Mouse (Mus musculus) left cerebral cortex, adult 6 months (tissue): ENCODE data around the gene Ehmt2. TPM values are rescaled to one million over a fixed set of nuclear protein-coding genes. Genes with fewer than 3 reads are reported as not detected.

Experiments used
- long read RNA-seq, 2 experiments: library from polyadenylated mRNA; unstranded; transcript quantifications; one replicate each; pipeline ENCODE4 v2.0.0; 2019 to 2020
- polyA plus RNA-seq: library from polyadenylated mRNA; unstranded; fragments of <200 nt; fragmentation: Nextera tagmentation; gene quantifications from 2 replicates; pipeline ENCODE4 v1.2.3, GENCODE M21; 2021

Ehmt2 gene
- polyA plus RNA-seq, result 20.4 and 20.9 TPM in 2 replicates
- long read RNA-seq, experiment 1, full-length matches to known transcripts, result 30 of 117 reads
- long read RNA-seq, experiment 1, partial matches to known transcripts, result 78 of 117 reads
- long read RNA-seq, experiment 1, other reads (novel, unspliced or antisense), result 9 of 117 reads
- long read RNA-seq, experiment 2, partial matches to known transcripts, result 29 of 33 reads
- long read RNA-seq, experiment 2, other reads (novel, unspliced or antisense), result 3 of 33 reads

GRCm38 (mm10) chr17:34898160-34898586, at the start of gene Ehmt2, which contains the start of gene C2:
Ehmt2 (plus strand) TSS chr17:34898469.
C2 (minus strand) TSS chr17:34898265.

GRCm38 (mm10) chr17:34849722-34850516, 48.4 kb upstream of the Ehmt2 start, which contains the start of the genes Skiv2l and Nelfe:
Skiv2l (minus strand) TSS chr17:34850210.
Nelfe (plus strand) TSS chr17:34850391.

GRCm38 (mm10) chr17:34862416-34863081, 35.7 kb upstream of the Ehmt2 start, which contains the start of gene Cfb:
Cfb (minus strand) TSS chr17:34862518.

GRCm38 (mm10) chr17:34879336-34879879, 18.9 kb upstream of the Ehmt2 start, which contains the start of gene Zbtb12:
Zbtb12 (plus strand) TSS chr17:34879483.

DNA sequence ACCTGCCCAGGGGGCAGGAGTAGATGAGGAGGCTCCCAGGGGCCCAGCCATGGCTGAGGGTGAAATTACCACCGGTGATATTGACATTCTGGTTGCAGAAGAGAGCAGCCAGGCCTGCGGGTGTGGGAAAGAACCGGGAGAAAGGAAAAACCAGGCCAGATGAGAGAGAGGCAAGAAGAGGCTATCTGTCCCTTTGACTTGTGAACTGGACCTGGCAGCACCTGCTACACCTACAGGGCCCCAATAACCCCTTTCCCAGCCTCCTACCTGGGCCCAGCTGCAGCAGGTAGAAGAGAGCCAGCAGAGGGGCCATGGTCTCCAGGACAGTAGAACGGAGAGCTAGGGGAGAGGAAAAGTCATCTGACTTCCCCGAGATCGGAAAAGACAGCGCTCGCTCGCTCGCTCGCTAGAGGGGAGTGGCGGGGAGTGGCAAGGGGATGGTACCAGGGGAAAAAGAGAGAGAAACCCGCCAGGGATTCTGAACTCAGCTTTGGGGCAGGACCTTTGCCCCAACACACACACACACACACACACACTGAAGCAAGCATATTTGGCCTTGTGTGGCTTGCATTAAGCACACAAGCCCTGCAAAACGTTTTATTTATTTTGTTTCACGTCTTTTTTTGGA, 16.5 kb upstream of the Ehmt2 start, which contains the start of gene Gm20547:
Gm20547 (minus strand) TSS at position 360 of the 628 bp plus-strand sequence.

DNA sequence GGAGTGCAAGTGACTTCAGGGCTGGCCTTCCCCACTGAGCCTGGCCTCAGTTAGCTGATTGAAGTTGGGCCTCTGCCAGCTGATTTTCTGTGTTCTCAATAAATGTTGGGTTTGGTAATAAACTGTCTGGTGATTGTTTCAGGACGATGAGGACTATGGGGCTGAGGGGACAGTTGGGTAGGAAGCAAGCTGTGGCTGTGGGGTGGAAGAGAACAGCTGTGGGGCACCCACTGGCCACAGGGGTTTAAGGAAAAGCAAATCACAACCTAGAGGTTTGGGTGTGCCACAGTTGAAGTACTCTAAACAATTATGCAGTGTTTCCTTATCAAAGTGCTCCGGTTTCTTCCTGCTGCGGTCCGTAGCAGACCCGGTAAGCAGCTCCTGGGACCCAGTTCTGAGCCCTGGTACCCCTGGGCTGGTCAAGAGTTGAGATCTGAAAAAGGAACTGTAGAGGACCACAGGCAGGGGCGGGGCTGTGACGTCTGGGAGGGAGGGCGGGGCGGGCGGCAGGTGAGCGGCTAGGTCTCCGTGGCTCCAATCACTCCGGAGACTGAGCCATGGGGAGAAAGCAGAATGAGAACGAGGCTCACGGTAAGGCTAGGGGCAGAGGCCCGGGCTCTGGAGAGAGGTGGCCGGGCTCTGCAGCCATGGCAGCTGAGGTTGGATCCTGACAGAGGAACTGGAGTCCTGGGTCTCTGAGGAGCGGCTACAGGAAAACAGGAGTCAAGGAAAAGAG, 15.8 kb downstream of the Ehmt2 start, which contains the start of gene Slc44a4:
Slc44a4 (plus strand) TSS at position 537 of the 736 bp plus-strand sequence.

DNA sequence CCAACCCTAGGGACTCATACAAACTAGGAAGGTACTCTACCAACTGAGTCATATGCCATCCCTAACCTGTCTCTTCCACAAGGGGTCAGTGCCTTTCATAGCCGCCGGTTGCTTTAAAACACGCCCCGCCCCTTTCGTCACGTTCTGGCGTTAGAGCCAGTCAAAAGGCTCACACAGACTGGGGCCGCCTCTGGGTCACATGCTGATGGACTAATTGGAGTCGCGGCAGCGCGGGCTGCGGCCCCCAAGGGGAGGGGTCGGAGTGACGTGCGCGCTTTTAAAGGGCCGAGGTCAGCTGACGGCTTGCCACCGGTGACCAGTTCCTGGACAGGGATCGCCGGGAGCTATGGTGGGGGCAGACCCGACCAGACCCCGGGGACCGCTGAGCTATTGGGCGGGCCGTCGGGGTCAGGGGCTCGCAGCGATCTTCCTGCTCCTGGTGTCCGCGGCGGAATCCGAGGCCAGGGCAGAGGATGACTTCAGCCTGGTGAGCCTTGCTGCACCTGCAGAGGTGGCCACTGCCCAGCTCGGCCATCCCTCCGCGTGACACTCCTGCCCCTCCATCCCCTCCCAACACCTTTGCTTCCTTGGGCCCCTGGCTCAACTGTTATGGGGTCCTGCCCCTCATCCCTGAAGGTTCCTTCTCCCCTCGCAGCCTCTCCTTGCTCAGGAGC, 32.9 kb downstream of the Ehmt2 start, which contains the start of gene Neu1:
Neu1 (plus strand) TSS at position 193 of the 674 bp plus-strand sequence.

DNA sequence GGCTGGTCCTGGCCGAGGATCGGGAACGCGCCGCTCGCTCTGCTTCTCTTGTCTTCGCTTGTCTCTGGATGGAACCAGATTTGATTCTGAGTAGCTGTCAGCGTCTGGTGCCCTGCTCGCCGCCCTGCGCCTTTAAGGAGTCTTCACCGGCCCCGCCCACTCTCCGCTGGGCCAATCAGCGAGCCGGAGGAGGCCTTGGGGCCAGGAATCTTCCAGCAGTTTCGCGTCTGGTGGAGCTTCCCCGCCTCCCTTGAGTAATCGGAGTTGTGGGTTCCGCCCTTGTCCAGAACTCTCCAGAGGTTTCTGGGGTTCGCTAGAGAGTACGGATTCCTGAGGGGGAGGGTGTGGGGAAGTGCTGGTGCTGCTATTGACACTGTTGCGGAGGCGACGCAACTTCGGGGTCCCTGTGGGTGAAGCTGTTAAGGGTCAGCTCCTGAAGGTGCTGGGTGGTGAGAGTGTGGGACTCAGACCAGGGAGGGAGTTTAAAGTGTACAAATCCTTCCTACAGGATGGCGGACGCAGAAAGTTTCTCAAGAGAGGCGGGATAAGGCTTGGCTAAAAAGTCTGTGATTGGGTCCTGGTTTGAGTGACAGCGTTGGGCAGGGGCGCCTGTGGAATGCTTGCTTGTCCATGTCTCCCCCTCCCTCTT, 61.0 kb downstream of the Ehmt2 start, which contains the start of gene Hspa1b:
Hspa1b (minus strand) TSS at position 109 of the 649 bp plus-strand sequence.

Other genes with a start within 250 kb of the Ehmt2 start
- gene Tnxb, start 227.9 kb upstream of the Ehmt2 start, polyA plus RNA-seq, result 0.04 and 0.10 TPM in 2 replicates
- 3.9 and 8.9 TPM in 2 replicates for gene C4b, start 154.6 kb upstream of the Ehmt2 start, polyA plus RNA-seq
- not detected in 2 replicates for gene Cyp21a1, start 93.9 kb upstream of the Ehmt2 start, polyA plus RNA-seq
- 60.8 and 64.9 TPM in 2 replicates for gene Stk19, start 61.5 kb upstream of the Ehmt2 start, polyA plus RNA-seq
- 25.6 and 26.2 TPM in 2 replicates for gene Dxo, start 61.5 kb upstream of the Ehmt2 start, polyA plus RNA-seq
- 20.2 and 21.7 TPM in 2 replicates for gene Skiv2l, start 48.3 kb upstream of the Ehmt2 start, polyA plus RNA-seq
- gene Nelfe, start 48.1 kb upstream of the Ehmt2 start, polyA plus RNA-seq, result 34.1 and 37.6 TPM in 2 replicates
- 0.39 and 0.50 TPM in 2 replicates for gene Cfb, start 36.0 kb upstream of the Ehmt2 start, polyA plus RNA-seq
- 0.17 and 0.25 TPM in 2 replicates for gene Zbtb12, start 19.0 kb upstream of the Ehmt2 start, polyA plus RNA-seq
- gene Gm20547, start 16.4 kb upstream of the Ehmt2 start, polyA plus RNA-seq, result not detected in 2 replicates
- 2.7 and 3.3 TPM in 2 replicates for gene C2, start 204 bp upstream of the Ehmt2 start, polyA plus RNA-seq
- 0.48 TPM in 2 replicates for gene Slc44a4, start 16.0 kb downstream of the Ehmt2 start, polyA plus RNA-seq
- gene Neu1, start 32.8 kb downstream of the Ehmt2 start, polyA plus RNA-seq, result 30.2 and 37.0 TPM in 2 replicates
- gene Hspa1b, start 60.8 kb downstream of the Ehmt2 start, polyA plus RNA-seq, result 0.48 and 1.1 TPM in 2 replicates
- not detected in 2 replicates for gene Gm20481, start 71.4 kb downstream of the Ehmt2 start, polyA plus RNA-seq
- 5.3 and 7.0 TPM in 2 replicates for gene Hspa1a, start 73.7 kb downstream of the Ehmt2 start, polyA plus RNA-seq
- 0.90 and 1.5 TPM in 2 replicates for gene Hspa1l, start 74.2 kb downstream of the Ehmt2 start, polyA plus RNA-seq
- gene Lsm2, start 83.4 kb downstream of the Ehmt2 start, polyA plus RNA-seq, result 33.6 and 33.9 TPM in 2 replicates
- gene Vars, start 102.5 kb downstream of the Ehmt2 start, polyA plus RNA-seq, result 15.7 and 17.2 TPM in 2 replicates
- gene Vwa7, start 118.1 kb downstream of the Ehmt2 start, polyA plus RNA-seq, result 0.13 and 0.25 TPM in 2 replicates
- gene Sapcd1, start 129.5 kb downstream of the Ehmt2 start, polyA plus RNA-seq, result 0.89 and 0.92 TPM in 2 replicates
- 0.37 and 0.45 TPM in 2 replicates for gene Msh5, start 148.3 kb downstream of the Ehmt2 start, polyA plus RNA-seq
- 22.7 and 26.4 TPM in 2 replicates for gene Clic1, start 151.5 kb downstream of the Ehmt2 start, polyA plus RNA-seq
- 20.0 and 22.8 TPM in 2 replicates for gene Ddah2, start 160.6 kb downstream of the Ehmt2 start, polyA plus RNA-seq
- not detected in 2 replicates for gene Ly6g6c, start 166.9 kb downstream of the Ehmt2 start, polyA plus RNA-seq
- gene Mpig6b, start 167.7 kb downstream of the Ehmt2 start, polyA plus RNA-seq, result not detected in 2 replicates
- 2.4 and 3.7 TPM in 2 replicates for gene Ly6g6e, start 178.4 kb downstream of the Ehmt2 start, polyA plus RNA-seq
- gene Ly6g6d, start 179.6 kb downstream of the Ehmt2 start, polyA plus RNA-seq, result 1.6 and 2.3 TPM in 2 replicates
- 1.6 and 2.2 TPM in 2 replicates for gene Ly6g6f, start 187.1 kb downstream of the Ehmt2 start, polyA plus RNA-seq
- gene Abhd16a, start 190.8 kb downstream of the Ehmt2 start, polyA plus RNA-seq, result 102 and 121 TPM in 2 replicates
- not detected in 2 replicates for gene Ly6g5c, start 209.8 kb downstream of the Ehmt2 start, polyA plus RNA-seq
- not detected in 2 replicates for gene Ly6g5b, start 217.0 kb downstream of the Ehmt2 start, polyA plus RNA-seq
- 21.2 and 22.7 TPM in 2 replicates for gene Gpank1, start 223.0 kb downstream of the Ehmt2 start, polyA plus RNA-seq
- gene Csnk2b, start 223.6 kb downstream of the Ehmt2 start, polyA plus RNA-seq, result 240 and 277 TPM in 2 replicates
- gene D17H6S53E, start 227.9 kb downstream of the Ehmt2 start, polyA plus RNA-seq, result 32.3 and 43.2 TPM in 2 replicates
- gene Apom, start 233.6 kb downstream of the Ehmt2 start, polyA plus RNA-seq, result not detected in 2 replicates
- 59.0 and 84.6 TPM in 2 replicates for gene Bag6, start 236.7 kb downstream of the Ehmt2 start, polyA plus RNA-seq